Mouse (Mus musculus): ENCODE measurements around the gene Cubn. TPM values are rescaled to one million over a fixed set of nuclear protein-coding genes. Genes with fewer than 3 reads are reported as not detected.

The Cubn gene
- polyA plus RNA-seq, 1 experiment from 2014 or later: 0.30 TPM

GRCm38 (mm10) chr2:13396124-13396540, 95.5 kb downstream of the Cubn start:
- H3K4me3 ChIP-seq: no peak overlapping the region
- H3K9me3 ChIP-seq: no peaks in the 10 kb centered on the region
- no peaks in the 10 kb centered on the region for H3K27me3 ChIP-seq (ENCODE audit: insufficient read depth, poor library complexity, severe bottlenecking)
- no peak for DNase-seq (ENCODE audit: low spot score)
- H3K4me1 ChIP-seq (replicated peaks): peaks cover 50% of the 10 kb centered on the region
- no peak overlapping the region for H3K27ac ChIP-seq
- WGBS: 48% methylated on average over 3 of the region's 3 CpGs
- no peaks in the 10 kb centered on the region for H3K36me3 ChIP-seq

- Histone ChIP-seq H3K9me3 (no peaks in the 10 kb centered on the region), H3K36me3 (no peaks in the 10 kb centered on the region), H3K27me3 (ENCODE audit: insufficient read depth, poor library complexity, severe bottlenecking) (no peaks in the 10 kb centered on the region), H3K4me1 (replicated peaks) (peaks cover 26% of the 10 kb centered on the region), H3K4me3 (no peak overlapping the region), H3K27ac (0 out of 2 replicates have a peak overlapping the region, but pooled peaks have one; percentile 50)
- 65% methylated on average over 3 of the region's 3 CpGs for WGBS
- DNase-seq (ENCODE audit: low spot score): no peak
These were observed 100.6 kb downstream of the Cubn start for GRCm38 (mm10) chr2:13391018-13391417.

GRCm38 (mm10) chr2:13386631-13387030, 105.0 kb downstream of the Cubn start:
- Histone ChIP-seq H3K4me3 (no peak overlapping the region), H3K27me3 (ENCODE audit: insufficient read depth, poor library complexity, severe bottlenecking) (no peaks in the 10 kb centered on the region), H3K9me3 (no peaks in the 10 kb centered on the region), H3K27ac (peak overlapping the region; percentile 64), H3K36me3 (no peaks in the 10 kb centered on the region), H3K4me1 (replicated peaks) (peaks cover 21% of the 10 kb centered on the region)
- WGBS: 94% methylated on average over 5 of the region's 5 CpGs
- no peak for DNase-seq (ENCODE audit: low spot score)

GRCm38 (mm10) chr2:13385542-13386345, 105.9 kb downstream of the Cubn start:
- 59% methylated on average over 3 of the region's 3 CpGs for WGBS
- Histone ChIP-seq H3K36me3 (no peaks in the 10 kb centered on the region), H3K27me3 (ENCODE audit: insufficient read depth, poor library complexity, severe bottlenecking) (no peaks in the 10 kb centered on the region), H3K4me3 (no peak overlapping the region), H3K27ac (peak overlapping the region; percentile 91), H3K9me3 (no peaks in the 10 kb centered on the region), H3K4me1 (replicated peaks) (peaks cover 21% of the 10 kb centered on the region)
- peak; percentile 14 for DNase-seq (ENCODE audit: low spot score)

- Histone ChIP-seq H3K4me1 (replicated peaks) (peaks cover 21% of the 10 kb centered on the region), H3K4me3 (no peak overlapping the region), H3K27ac (peak overlapping the region; percentile 91), H3K9me3 (no peaks in the 10 kb centered on the region), H3K36me3 (no peaks in the 10 kb centered on the region), H3K27me3 (ENCODE audit: insufficient read depth, poor library complexity, severe bottlenecking) (no peaks in the 10 kb centered on the region)
- 36% methylated on average over 4 of the region's 4 CpGs for WGBS
- DNase-seq (ENCODE audit: low spot score): peak; percentile 55
These were observed 106.7 kb downstream of the Cubn start for GRCm38 (mm10) chr2:13384775-13385541.

GRCm38 (mm10) chr2:13376166-13376565, 115.4 kb downstream of the Cubn start:
- no peak overlapping the region for H3K27ac ChIP-seq
- H3K36me3 ChIP-seq: no peaks in the 10 kb centered on the region

GRCm38 (mm10) chr2:13373291-13373690, 118.3 kb downstream of the Cubn start:
- WGBS: 46% methylated on average over 1 of the region's 1 CpGs
- Histone ChIP-seq H3K4me1 (replicated peaks) (peaks cover 42% of the 10 kb centered on the region), H3K27me3 (ENCODE audit: insufficient read depth, poor library complexity, severe bottlenecking) (no peaks in the 10 kb centered on the region), H3K36me3 (no peaks in the 10 kb centered on the region), H3K4me3 (no peak overlapping the region), H3K9me3 (no peaks in the 10 kb centered on the region), H3K27ac (peak overlapping the region; percentile 93)
- DNase-seq (ENCODE audit: low spot score): peak; percentile 5

More at GRCm38 (mm10) chr2:13376166-13376565, 115.4 kb downstream of the Cubn start:
- no peaks in the 10 kb centered on the region for H3K27me3 ChIP-seq (ENCODE audit: insufficient read depth, poor library complexity, severe bottlenecking)
- WGBS: 93% methylated on average over 4 of the region's 4 CpGs
- H3K4me1 ChIP-seq (replicated peaks): peaks cover 23% of the 10 kb centered on the region
- H3K9me3 ChIP-seq: no peaks in the 10 kb centered on the region
- DNase-seq (ENCODE audit: low spot score): no peak
- no peak overlapping the region for H3K4me3 ChIP-seq

- Histone ChIP-seq H3K27me3 (ENCODE audit: insufficient read depth, poor library complexity, severe bottlenecking) (no peaks in the 10 kb centered on the region), H3K9me3 (no peaks in the 10 kb centered on the region), H3K4me3 (no peak overlapping the region), H3K4me1 (replicated peaks) (peaks cover 42% of the 10 kb centered on the region), H3K27ac (peak overlapping the region; percentile 93), H3K36me3 (no peaks in the 10 kb centered on the region)
- 47% methylated on average over 3 of the region's 3 CpGs for WGBS
- DNase-seq (ENCODE audit: low spot score): no peak
These were observed 118.8 kb downstream of the Cubn start for GRCm38 (mm10) chr2:13372825-13373224.

- Histone ChIP-seq H3K27me3 (ENCODE audit: insufficient read depth, poor library complexity, severe bottlenecking) (no peaks in the 10 kb centered on the region), H3K36me3 (no peaks in the 10 kb centered on the region), H3K4me3 (peak overlapping the region; percentile 24; the same call in 1 of the 2 replicates), H3K4me1 (replicated peaks) (peaks cover 42% of the 10 kb centered on the region), H3K27ac (peak overlapping the region; percentile 93), H3K9me3 (no peaks in the 10 kb centered on the region)
- peak; percentile 84 for DNase-seq (ENCODE audit: low spot score)
- 2% methylated on average over 5 of the region's 5 CpGs for WGBS
These were observed 119.3 kb downstream of the Cubn start for GRCm38 (mm10) chr2:13372256-13372824.

GRCm38 (mm10) chr2:13371797-13372170, 119.8 kb downstream of the Cubn start:
- no peaks in the 10 kb centered on the region for H3K9me3 ChIP-seq
- H3K4me3 ChIP-seq: peak overlapping the region; percentile 24; the same call in 1 of the 2 replicates
- H3K27ac ChIP-seq: peak overlapping the region; percentile 93
- WGBS: 3% methylated on average over 4 of the region's 4 CpGs
- H3K36me3 ChIP-seq: no peaks in the 10 kb centered on the region
- no peak for DNase-seq (ENCODE audit: low spot score)
- no peaks in the 10 kb centered on the region for H3K27me3 ChIP-seq (ENCODE audit: insufficient read depth, poor library complexity, severe bottlenecking)
- peaks cover 42% of the 10 kb centered on the region for H3K4me1 ChIP-seq (replicated peaks)

GRCm38 (mm10) chr2:13371072-13371796, 120.4 kb downstream of the Cubn start:
- DNase-seq (ENCODE audit: low spot score): peak; percentile 8
- Histone ChIP-seq H3K9me3 (no peaks in the 10 kb centered on the region), H3K27ac (peak overlapping the region; percentile 93), H3K36me3 (no peaks in the 10 kb centered on the region), H3K27me3 (ENCODE audit: insufficient read depth, poor library complexity, severe bottlenecking) (no peaks in the 10 kb centered on the region), H3K4me1 (replicated peaks) (peaks cover 42% of the 10 kb centered on the region), H3K4me3 (0 out of 2 replicates have a peak overlapping the region, but pooled peaks have one; percentile 24)
- WGBS: 65% methylated on average over 10 of the region's 10 CpGs

- H3K4me3 ChIP-seq: no peak overlapping the region
- peak overlapping the region; percentile 93 for H3K27ac ChIP-seq
- no peaks in the 10 kb centered on the region for H3K36me3 ChIP-seq
- DNase-seq (ENCODE audit: low spot score): no peak
- 20% methylated on average over 2 of the region's 2 CpGs for WGBS
- H3K9me3 ChIP-seq: no peaks in the 10 kb centered on the region
- no peaks in the 10 kb centered on the region for H3K27me3 ChIP-seq (ENCODE audit: insufficient read depth, poor library complexity, severe bottlenecking)
- H3K4me1 ChIP-seq (replicated peaks): peaks cover 42% of the 10 kb centered on the region
These were observed 121.1 kb downstream of the Cubn start for GRCm38 (mm10) chr2:13370556-13370955.
